Mouse (Mus musculus) MEL (cell line): Measurements from ENCODE around the gene Osbpl10. TPM values are rescaled to one million over a fixed set of nuclear protein-coding genes. Genes with fewer than 3 reads are reported as not detected.

Experiments used
- DNase-seq: peaks from one replicate; pipeline ENCODE4 v3.0.0; 2011; ENCODE audit warnings: low read depth, low spot score
- H3K27ac ChIP-seq: 2 replicates; pipeline ENCODE4 v1.5.1; 2012; ENCODE audit warnings: low read depth, mild to moderate bottlenecking, control low read depth, low read length, moderate library complexity; ENCODE audit not compliant: control insufficient read depth
- H3K27me3 ChIP-seq, 2 experiments: fragments of 150-350 bp in 1 of 2; sonication (generic) in 1 of 2; 2 replicates each; pipeline ENCODE4 v1.6.1; 2012; ENCODE audit warnings: low read length in 2 of 2, mild to moderate bottlenecking in 2 of 2, improper control_type of control experiment in 1 of 2, moderate library complexity in 1 of 2; ENCODE audit not compliant: insufficient read depth in 2 of 2, control insufficient read depth in 1 of 2
- H3K36me3 ChIP-seq, 2 experiments: 2 replicates each; pipeline ENCODE4 v1.6.1; 2012 to 2014; ENCODE audit warnings: low read length in 2 of 2, improper control_type of control experiment in 1 of 2, inconsistent platforms in 1 of 2, mild to moderate bottlenecking in 1 of 2; ENCODE audit not compliant: insufficient read depth in 2 of 2, control insufficient read depth in 1 of 2
- H3K4me1 ChIP-seq, 2 experiments: fragments of 150-350 bp in 1 of 2; sonication (generic) in 1 of 2; 2 replicates each; pipeline ENCODE4 v1.6.1; 2012; ENCODE audit warnings: low read length in 2 of 2, improper control_type of control experiment in 1 of 2, mild to moderate bottlenecking in 1 of 2; ENCODE audit not compliant: insufficient read depth in 2 of 2, control insufficient read depth in 1 of 2
- H3K4me3 ChIP-seq, 2 experiments: fragments of 150-350 bp in 1 of 2; sonication (generic) in 1 of 2; 2 replicates each; pipeline ENCODE4 v1.5.1; 2012; ENCODE audit warnings: low read depth in 2 of 2, low read length in 2 of 2, mild to moderate bottlenecking in 2 of 2, moderate library complexity in 2 of 2, control low read depth in 1 of 2, improper control_type of control experiment in 1 of 2; ENCODE audit not compliant: control insufficient read depth in 1 of 2, insufficient read depth in 1 of 2
- H3K79me2 ChIP-seq: 2 replicates; pipeline ENCODE4 v1.6.1; 2012; ENCODE audit warnings: mild to moderate bottlenecking, low read length, moderate library complexity; ENCODE audit not compliant: control insufficient read depth, poor library complexity, insufficient read depth
- H3K9ac ChIP-seq: 2 replicates; pipeline ENCODE4 v1.6.1; 2012; ENCODE audit warnings: low read depth, mild to moderate bottlenecking, control low read depth, low read length, moderate library complexity; ENCODE audit not compliant: control insufficient read depth, poor library complexity, severe bottlenecking
- H3K9me3 ChIP-seq: fragments of 150-350 bp; sonication (generic); replicated peaks from 2 replicates; pipeline ENCODE4 v1.6.1; 2012; ENCODE audit warnings: mild to moderate bottlenecking, low read length, improper control_type of control experiment, moderate library complexity; ENCODE audit not compliant: insufficient read depth
- EP300 ChIP-seq, 2 experiments: IDR thresholded peaks; 2 replicates each; pipeline ENCODE4 v1.6.1; 2011; ENCODE audit warnings: improper control_type of control experiment in 2 of 2, low read length in 2 of 2, low read depth in 1 of 2, mild to moderate bottlenecking in 1 of 2
- GABPA ChIP-seq: IDR thresholded peaks from 2 replicates; pipeline ENCODE4 v1.6.1; 2012; ENCODE audit warnings: low read depth, mild to moderate bottlenecking, inconsistent platforms, low read length, improper control_type of control experiment, moderate library complexity
- GATA1 ChIP-seq: IDR thresholded peaks from 2 replicates; pipeline ENCODE4 v1.6.1; 2011; ENCODE audit warnings: low read depth, low read length, improper control_type of control experiment
- HCFC1 ChIP-seq: IDR thresholded peaks from 2 replicates; pipeline ENCODE4 v1.6.1; 2012; ENCODE audit warnings: low read depth, mild to moderate bottlenecking, inconsistent platforms, low read length, improper control_type of control experiment, moderate library complexity
- MAZ ChIP-seq: IDR thresholded peaks from 2 replicates; pipeline ENCODE4 v1.6.1; 2012; ENCODE audit warnings: low read depth, mild to moderate bottlenecking, inconsistent platforms, low read length, improper control_type of control experiment
- MEF2A ChIP-seq: IDR thresholded peaks from 2 replicates; pipeline ENCODE4 v1.6.1; 2014; ENCODE audit warnings: low read depth, mild to moderate bottlenecking, inconsistent platforms, low read length, improper control_type of control experiment; ENCODE audit not compliant: poor library complexity, insufficient replicate concordance, severe bottlenecking; ENCODE audit errors: extremely low read depth
- MXI1 ChIP-seq: IDR thresholded peaks from 2 replicates; pipeline ENCODE4 v1.6.1; 2011; ENCODE audit warnings: mild to moderate bottlenecking, low read depth, low read length, improper control_type of control experiment
- NELFE ChIP-seq: IDR thresholded peaks from 2 replicates; pipeline ENCODE4 v1.6.1; 2011; ENCODE audit warnings: low read depth, low read length, improper control_type of control experiment
- POLR2A ChIP-seq, 2 experiments: IDR thresholded peaks; 2 replicates each; pipeline ENCODE4 v1.6.1; 2011 to 2012; ENCODE audit warnings: low read length in 2 of 2, mild to moderate bottlenecking in 2 of 2, control low read depth in 1 of 2, improper control_type of control experiment in 1 of 2, low read depth in 1 of 2, moderate library complexity in 1 of 2; ENCODE audit not compliant: control insufficient read depth in 1 of 2, insufficient read depth in 1 of 2, poor library complexity in 1 of 2
- POLR2AphosphoS5 ChIP-seq: IDR thresholded peaks from 2 replicates; pipeline ENCODE4 v1.6.1; 2012; ENCODE audit warnings: low read depth, borderline replicate concordance, mild to moderate bottlenecking, inconsistent platforms, low read length, moderate library complexity, mixed read lengths
- SMC3 ChIP-seq: IDR thresholded peaks from 2 replicates; pipeline ENCODE4 v1.6.1; 2011; ENCODE audit warnings: low read depth, low read length, improper control_type of control experiment
- TAL1 ChIP-seq: IDR thresholded peaks from 2 replicates; pipeline ENCODE4 v1.6.1; 2012; ENCODE audit warnings: mild to moderate bottlenecking, inconsistent platforms, low read length, moderate library complexity, mixed read lengths
- TCF12 ChIP-seq: IDR thresholded peaks from 2 replicates; pipeline ENCODE4 v1.6.1; 2014; ENCODE audit warnings: low read depth, mild to moderate bottlenecking, inconsistent platforms, low read length, improper control_type of control experiment, moderate library complexity
- UBTF ChIP-seq: IDR thresholded peaks from 2 replicates; pipeline ENCODE4 v1.6.1; 2012; ENCODE audit warnings: low read depth, mild to moderate bottlenecking, inconsistent platforms, low read length, improper control_type of control experiment, moderate library complexity, borderline replicate concordance; ENCODE audit not compliant: insufficient read depth
- USF2 ChIP-seq, 2 experiments: IDR thresholded peaks; 2 replicates each; pipeline ENCODE4 v1.6.1; 2011 to 2012; ENCODE audit warnings: improper control_type of control experiment in 2 of 2, low read length in 2 of 2, borderline replicate concordance in 1 of 2, inconsistent platforms in 1 of 2, low read depth in 1 of 2, mild to moderate bottlenecking in 1 of 2; ENCODE audit not compliant: insufficient read depth in 1 of 2
- polyA plus RNA-seq, 2 experiments: library from polyadenylated mRNA; stranded (reverse) in 1 of 2; unstranded in 1 of 2; fragments of >175 nt in 1 of 2; fragments of >200 nt in 1 of 2; gene quantifications; 2 replicates each; pipeline versions ENCODE4 v1.2.1 to v1.2.4; 2012; ENCODE audit warnings: low replicate concordance in 2 of 2, low read depth in 1 of 2; ENCODE audit not compliant: insufficient read length in 2 of 2, insufficient read depth in 1 of 2, missing spikeins in 1 of 2
- total RNA-seq: library from RNA; depleted of rRNA; stranded (reverse); fragments of 300-350 nt; gene quantifications from 2 replicates; pipeline ENCODE4 v1.2.3, GENCODE M21; 2012

The Osbpl10 gene
- total and polyA plus RNA-seq, 3 experiments = not detected

DNA sequence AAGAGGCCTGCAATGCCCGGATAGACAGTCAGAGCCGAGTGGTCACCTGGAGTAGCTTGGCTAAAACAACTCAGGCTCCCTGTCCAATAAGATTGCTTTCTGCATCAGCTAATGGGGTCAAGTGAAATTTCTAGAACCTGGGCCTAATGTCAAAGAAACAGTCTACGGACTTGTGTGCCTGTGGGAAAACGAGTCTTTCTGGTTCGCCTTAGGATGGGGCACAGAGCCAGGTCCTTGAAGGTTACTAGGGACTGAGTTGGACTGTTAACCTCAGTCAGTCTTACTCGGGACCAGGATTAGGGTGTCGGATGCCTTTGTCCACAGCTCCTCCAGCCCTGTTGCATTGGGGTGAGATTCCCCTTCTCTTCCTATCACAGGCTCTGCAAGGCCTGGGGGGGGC lies 218.7 kb downstream of the Osbpl10 start:
- Histone ChIP-seq H3K9me3 (no peaks in the 10 kb centered on the region), H3K4me3 (no peak overlapping the region), H3K79me2 (no peaks in the 10 kb centered on the region), H3K4me1 (no peaks in the 10 kb centered on the region), H3K36me3 (no peaks in the 10 kb centered on the region), H3K27me3 (no peaks in the 10 kb centered on the region; a peak in 1 of 4 replicates), H3K9ac (no peak overlapping the region), H3K27ac (no peak overlapping the region)
- TF ChIP-seq HCFC1 (no peak), POLR2A (IDR thresholded peaks at IDR 0.05; ENCODE audit: control insufficient read depth in 1 of 2, insufficient read depth in 1 of 2, low read depth in 1 of 2, low read length in 2 of 2, poor library complexity in 1 of 2) (no peak), NELFE (no peak), POLR2AphosphoS5 (no peak), SMC3 (no peak), MEF2A (no peak), TAL1 (no peak), TCF12 (no peak), GATA1 (no peak), GABPA (no peak), EP300 (IDR thresholded peaks at IDR 0.05; ENCODE audit: low read depth in 1 of 2, low read length in 2 of 2) (no peak), USF2 (IDR thresholded peaks at IDR 0.05; ENCODE audit: borderline replicate concordance in 1 of 2, insufficient read depth in 1 of 2, low read depth in 1 of 2, low read length in 2 of 2) (no peak), MAZ (no peak), MXI1 (no peak)
- DNase-seq = no peak

DNA sequence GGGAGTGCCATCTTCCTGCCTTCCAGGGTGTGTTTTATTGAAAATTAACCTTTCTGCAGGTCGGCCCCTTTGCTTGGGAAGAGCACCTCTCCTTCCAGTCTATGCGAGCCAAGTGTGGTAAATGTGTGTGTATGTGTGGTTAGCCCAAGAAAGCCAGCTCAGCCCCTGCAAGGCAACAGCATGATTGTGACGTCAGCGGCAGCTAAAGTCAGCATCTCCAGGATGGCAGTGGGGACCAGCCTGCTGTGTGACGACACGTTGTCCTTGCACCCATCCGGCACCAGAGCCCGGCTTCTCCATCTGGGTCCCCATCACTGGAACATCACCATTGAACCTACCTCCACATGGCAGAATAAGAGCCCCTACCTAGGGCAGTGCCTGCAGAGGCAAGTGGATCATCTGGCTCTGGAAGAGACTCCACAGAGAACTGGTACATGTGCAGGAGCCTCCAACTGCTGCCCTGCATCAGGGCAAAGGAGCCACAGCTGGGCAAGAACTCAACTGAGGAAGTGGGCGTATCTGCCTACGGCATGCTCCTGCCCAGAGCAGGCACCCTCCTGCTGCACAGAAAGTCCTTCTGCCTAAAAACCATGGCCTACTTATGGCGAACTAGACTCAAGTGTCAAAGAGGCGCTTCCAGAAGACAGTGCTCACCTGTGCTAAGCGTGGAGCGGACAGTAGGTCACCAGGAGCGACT lies 221.9 kb downstream of the Osbpl10 start:
- Histone ChIP-seq H3K9me3 (no peaks in the 10 kb centered on the region), H3K4me3 (no peak overlapping the region), H3K36me3 (no peaks in the 10 kb centered on the region), H3K79me2 (no peaks in the 10 kb centered on the region)
- TF ChIP-seq MXI1 (no peak), UBTF (no peak)
- TF ChIP-seq, all 39 proteins: peak for 0
- H3K27ac ChIP-seq = no peak overlapping the region
- H3K4me1 ChIP-seq = no peaks in the 10 kb centered on the region
- H3K27me3 ChIP-seq = no peaks in the 10 kb centered on the region; a peak in 1 of 4 replicates
- no peak overlapping the region for H3K9ac ChIP-seq
- DNase-seq = no peak
